Mouse (Mus musculus): Measurements from ENCODE around the gene Ube2d3. TPM values are rescaled to one million over a fixed set of nuclear protein-coding genes. Genes with fewer than 3 reads are reported as not detected.
"Not testable (repeated sequence)": the region's sequence is repeated elsewhere in the genome, so short reads cannot be mapped to it uniquely, and the experiment has no call there.

Gene Ube2d3
- polyA plus RNA-seq, 1 experiment = 31.3 TPM

- H3K4me1 ChIP-seq (ENCODE audit: control insufficient read depth) = peaks cover 23% of the 10 kb centered on the region
- no peak overlapping the region for H3K4me3 ChIP-seq (replicated peaks)
- H3K36me3 ChIP-seq (ENCODE audit: control insufficient read depth) = peaks cover 95% of the 10 kb centered on the region
- no peaks in the 10 kb centered on the region for H3K27me3 ChIP-seq (ENCODE audit: control insufficient read depth)
- no peaks in the 10 kb centered on the region for H3K9me3 ChIP-seq (ENCODE audit: control insufficient read depth, low read length)
- TF ChIP-seq GATA1 (IDR thresholded peaks at IDR 0.05; ENCODE audit: low read length) (no peak), TAL1 (IDR thresholded peaks at IDR 0.05; ENCODE audit: low read length) (no peak)
Measured at GRCm38 (mm10) chr3:135444930-135445329, 7.0 kb downstream of the Ube2d3 start.

GRCm38 (mm10) chr3:135458981-135459380 lies 21.0 kb downstream of the Ube2d3 start:
- no peaks in the 10 kb centered on the region for H3K4me1 ChIP-seq (ENCODE audit: control insufficient read depth)

DNA sequence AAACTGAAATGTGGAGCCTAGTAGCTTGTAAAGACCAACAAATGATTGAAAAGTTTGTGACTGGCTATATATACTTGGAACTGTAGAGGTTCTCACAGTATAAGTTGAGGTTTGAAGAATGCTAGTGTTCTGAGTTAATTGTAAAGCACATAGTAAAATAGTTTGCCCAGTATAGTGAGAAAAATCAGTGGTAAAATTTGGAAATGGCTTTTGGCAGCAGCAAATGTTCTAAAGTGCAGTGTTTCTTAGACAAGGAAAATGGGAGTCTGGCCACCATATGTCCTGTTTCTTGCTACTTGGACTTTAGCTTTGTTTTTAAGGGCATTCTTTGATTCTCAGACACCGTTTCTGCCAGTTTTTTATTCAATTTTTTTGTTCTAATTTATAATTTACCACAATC lies 30.5 kb downstream of the Ube2d3 start:
- peaks cover 44% of the 10 kb centered on the region for H3K36me3 ChIP-seq (ENCODE audit: control insufficient read depth)
- no peak overlapping the region for H3K4me3 ChIP-seq (replicated peaks)
- TF ChIP-seq GATA1 (IDR thresholded peaks at IDR 0.05; ENCODE audit: low read length) (no peak), TAL1 (IDR thresholded peaks at IDR 0.05; ENCODE audit: low read length) (no peak)
- no peaks in the 10 kb centered on the region for H3K4me1 ChIP-seq (ENCODE audit: control insufficient read depth)
- no peaks in the 10 kb centered on the region for H3K27me3 ChIP-seq (ENCODE audit: control insufficient read depth)
- H3K9me3 ChIP-seq (ENCODE audit: control insufficient read depth, low read length) = no peaks in the 10 kb centered on the region

More at GRCm38 (mm10) chr3:135458981-135459380, 21.0 kb downstream of the Ube2d3 start:
- H3K36me3 ChIP-seq (ENCODE audit: control insufficient read depth) = peaks cover 99% of the 10 kb centered on the region
- H3K4me3 ChIP-seq (replicated peaks) = no peak overlapping the region
- no peaks in the 10 kb centered on the region for H3K27me3 ChIP-seq (ENCODE audit: control insufficient read depth)
- no peaks in the 10 kb centered on the region for H3K9me3 ChIP-seq (ENCODE audit: control insufficient read depth, low read length)
- TF ChIP-seq GATA1 (IDR thresholded peaks at IDR 0.05; ENCODE audit: low read length) (no peak), TAL1 (IDR thresholded peaks at IDR 0.05; ENCODE audit: low read length) (no peak)

- no peaks in the 10 kb centered on the region for H3K9me3 ChIP-seq (ENCODE audit: control insufficient read depth, low read length)
- H3K4me3 ChIP-seq (replicated peaks) = no peak overlapping the region
- TF ChIP-seq TAL1 (IDR thresholded peaks at IDR 0.05; ENCODE audit: low read length) = no peak
- TF ChIP-seq GATA1 (IDR thresholded peaks at IDR 0.05; ENCODE audit: low read length) = no peak
- H3K27me3 ChIP-seq (ENCODE audit: control insufficient read depth) = no peaks in the 10 kb centered on the region
- peaks cover 36% of the 10 kb centered on the region for H3K36me3 ChIP-seq (ENCODE audit: control insufficient read depth)
- no peaks in the 10 kb centered on the region for H3K4me1 ChIP-seq (ENCODE audit: control insufficient read depth)
Measured at GRCm38 (mm10) chr3:135469146-135469545, 31.2 kb downstream of the Ube2d3 start.

DNA sequence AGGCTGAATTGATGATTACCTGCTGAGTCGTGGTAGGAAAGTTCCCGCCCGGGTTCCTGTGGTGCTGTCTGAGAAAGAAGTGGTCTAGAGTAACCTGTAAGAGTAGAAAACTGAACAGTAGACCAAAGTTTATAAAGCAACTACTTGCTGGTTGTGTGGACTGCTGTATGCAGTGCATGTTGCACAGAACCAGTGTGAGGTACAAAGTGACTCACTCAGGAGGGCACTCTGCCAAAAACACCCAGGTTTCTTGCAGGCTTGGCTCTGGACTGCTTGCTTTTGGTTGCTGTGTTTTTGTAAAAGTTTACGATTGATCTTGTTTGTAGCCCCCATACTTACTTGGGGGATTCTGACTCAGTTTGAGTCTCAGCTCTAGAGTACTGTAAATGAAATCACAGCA lies 32.0 kb downstream of the Ube2d3 start:
- Histone ChIP-seq H3K4me1 (ENCODE audit: control insufficient read depth) (no peaks in the 10 kb centered on the region), H3K27me3 (ENCODE audit: control insufficient read depth) (no peaks in the 10 kb centered on the region), H3K4me3 (replicated peaks) (no peak overlapping the region), H3K36me3 (ENCODE audit: control insufficient read depth) (peaks cover 28% of the 10 kb centered on the region), H3K9me3 (ENCODE audit: control insufficient read depth, low read length) (no peaks in the 10 kb centered on the region)
- TF ChIP-seq GATA1 (IDR thresholded peaks at IDR 0.05; ENCODE audit: low read length) (no peak), TAL1 (IDR thresholded peaks at IDR 0.05; ENCODE audit: low read length) (no peak)

DNA sequence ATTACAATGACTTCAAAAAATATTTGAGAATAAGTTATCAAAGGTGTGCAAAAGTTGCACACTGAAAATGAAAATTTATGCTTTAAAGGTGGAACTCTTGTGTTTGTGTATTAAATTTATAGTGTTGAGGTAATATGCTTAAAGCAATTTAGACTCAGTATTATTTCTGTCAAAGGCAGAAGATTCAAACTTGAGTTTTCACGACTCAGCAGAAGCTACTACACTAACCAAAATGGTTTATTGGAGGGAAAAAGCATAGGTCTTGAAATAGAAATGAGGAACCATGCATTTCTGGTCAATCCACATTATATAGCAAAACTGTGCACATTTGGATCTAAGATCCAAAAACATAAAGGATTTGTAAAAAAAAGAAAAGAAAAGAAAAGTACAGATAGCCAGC lies 32.9 kb downstream of the Ube2d3 start:
- Histone ChIP-seq H3K27me3 (ENCODE audit: control insufficient read depth) (no peaks in the 10 kb centered on the region), H3K4me3 (replicated peaks) (no peak overlapping the region), H3K9me3 (ENCODE audit: control insufficient read depth, low read length) (no peaks in the 10 kb centered on the region), H3K36me3 (ENCODE audit: control insufficient read depth) (peaks cover 23% of the 10 kb centered on the region), H3K4me1 (ENCODE audit: control insufficient read depth) (no peaks in the 10 kb centered on the region)
- TF ChIP-seq TAL1 (IDR thresholded peaks at IDR 0.05; ENCODE audit: low read length) (no peak), GATA1 (IDR thresholded peaks at IDR 0.05; ENCODE audit: low read length) (no peak)

- TF ChIP-seq TAL1 (IDR thresholded peaks at IDR 0.05; ENCODE audit: low read length) (no peak), GATA1 (IDR thresholded peaks at IDR 0.05; ENCODE audit: low read length) (no peak)
- H3K36me3 ChIP-seq (ENCODE audit: control insufficient read depth) = no peaks in the 10 kb centered on the region
- H3K4me1 ChIP-seq (ENCODE audit: control insufficient read depth) = no peaks in the 10 kb centered on the region
- no peaks in the 10 kb centered on the region for H3K9me3 ChIP-seq (ENCODE audit: control insufficient read depth, low read length)
- no peak overlapping the region for H3K4me3 ChIP-seq (replicated peaks)
- no peaks in the 10 kb centered on the region for H3K27me3 ChIP-seq (ENCODE audit: control insufficient read depth)
Measured at GRCm38 (mm10) chr3:135475025-135475424, 37.1 kb downstream of the Ube2d3 start.

- Histone ChIP-seq H3K4me3 (replicated peaks) (no peak overlapping the region), H3K4me1 (ENCODE audit: control insufficient read depth) (no peaks in the 10 kb centered on the region), H3K9me3 (ENCODE audit: control insufficient read depth, low read length) (no peaks in the 10 kb centered on the region), H3K27me3 (ENCODE audit: control insufficient read depth) (no peaks in the 10 kb centered on the region), H3K36me3 (ENCODE audit: control insufficient read depth) (no peaks in the 10 kb centered on the region)
- no peak for TF ChIP-seq TAL1 (IDR thresholded peaks at IDR 0.05; ENCODE audit: low read length)
- no peak for TF ChIP-seq GATA1 (IDR thresholded peaks at IDR 0.05; ENCODE audit: low read length)
Measured at GRCm38 (mm10) chr3:135476286-135476685, 38.3 kb downstream of the Ube2d3 start.

DNA sequence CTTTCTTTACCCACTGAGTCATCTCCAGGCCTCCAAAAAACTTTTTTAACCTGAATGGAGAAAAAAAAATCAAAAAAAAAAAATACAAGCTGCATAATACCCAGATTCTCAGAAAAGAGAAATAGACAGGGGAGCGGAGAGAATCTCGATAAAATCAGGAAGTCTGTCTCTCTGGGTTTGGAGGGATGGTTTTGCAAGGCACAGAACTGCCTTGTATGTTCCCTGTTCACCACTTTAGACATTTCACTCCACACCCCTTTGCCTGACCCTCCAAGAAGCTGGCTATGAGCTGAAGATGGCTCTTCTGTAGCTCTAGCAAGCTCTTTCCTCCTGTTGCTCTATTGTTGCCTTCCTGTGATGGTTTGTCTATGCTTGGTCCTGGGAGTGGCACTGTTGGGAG lies 39.0 kb downstream of the Ube2d3 start:
- H3K4me3 ChIP-seq (replicated peaks) = no peak overlapping the region
- H3K4me1 ChIP-seq (ENCODE audit: control insufficient read depth) = no peaks in the 10 kb centered on the region
- no peaks in the 10 kb centered on the region for H3K27me3 ChIP-seq (ENCODE audit: control insufficient read depth)
- H3K36me3 ChIP-seq (ENCODE audit: control insufficient read depth) = no peaks in the 10 kb centered on the region
- no peaks in the 10 kb centered on the region for H3K9me3 ChIP-seq (ENCODE audit: control insufficient read depth, low read length)
- TF ChIP-seq GATA1 (IDR thresholded peaks at IDR 0.05; ENCODE audit: low read length) = no peak
- TF ChIP-seq TAL1 (IDR thresholded peaks at IDR 0.05; ENCODE audit: low read length) = no peak

DNA sequence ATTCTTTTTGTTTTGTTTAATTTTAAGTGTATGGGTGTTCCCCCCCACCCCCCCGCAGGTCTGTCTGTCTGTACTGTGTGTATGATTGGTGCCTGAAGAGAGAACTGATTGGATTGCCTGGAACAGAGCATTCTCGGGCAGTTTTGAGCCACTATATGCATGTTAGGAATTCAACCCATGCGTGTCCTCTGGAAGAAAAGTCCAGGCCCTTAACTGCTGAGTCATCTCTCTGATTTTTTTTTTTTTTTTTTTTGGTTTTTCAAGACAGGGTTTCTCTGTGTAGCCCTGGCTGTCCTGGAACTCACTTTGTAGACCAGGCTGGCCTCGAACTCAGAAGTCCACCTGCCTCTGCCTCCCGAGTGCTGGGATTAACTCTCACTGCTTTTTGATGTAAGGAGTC lies 41.1 kb downstream of the Ube2d3 start:
- not testable (repeated sequence) for H3K4me1 ChIP-seq (ENCODE audit: control insufficient read depth); H3K36me3 ChIP-seq (ENCODE audit: control insufficient read depth); H3K27me3 ChIP-seq (ENCODE audit: control insufficient read depth); H3K4me3 ChIP-seq (replicated peaks); H3K9me3 ChIP-seq (ENCODE audit: control insufficient read depth, low read length)

Data from erythroblast, embryonic 14.5 days (primary cell).